Mouse (Mus musculus) testis, adult 2 months (tissue): ENCODE results near the gene Arpc1b. TPM values are rescaled to one million over a fixed set of nuclear protein-coding genes. Genes with fewer than 3 reads are reported as not detected.

Experiments
- H3K27ac ChIP-seq: fragments of 200-500 bp; 2 replicates; pipeline ENCODE4 v1.5.1; 2012; ENCODE audit warnings: low read depth, low read length; ENCODE audit not compliant: control insufficient read depth, insufficient read depth
- H3K27me3 ChIP-seq: fragments of 200-500 bp; 2 replicates; pipeline ENCODE4 v1.6.1; 2012; ENCODE audit warnings: mild to moderate bottlenecking, low read length, moderate library complexity; ENCODE audit not compliant: control insufficient read depth, insufficient read depth
- H3K36me3 ChIP-seq: fragments of 200-500 bp; 2 replicates; pipeline ENCODE4 v1.6.1; 2012; ENCODE audit warnings: mild to moderate bottlenecking, low read length; ENCODE audit not compliant: control insufficient read depth, insufficient read depth
- H3K4me1 ChIP-seq: fragments of 200-500 bp; 2 replicates; pipeline ENCODE4 v1.6.1; 2012; ENCODE audit warnings: low read length; ENCODE audit not compliant: control insufficient read depth, insufficient read depth
- H3K4me3 ChIP-seq: fragments of 200-500 bp; 2 replicates; pipeline ENCODE4 v1.5.1; 2012; ENCODE audit warnings: low read depth, mild to moderate bottlenecking, low read length, moderate library complexity, mixed read lengths; ENCODE audit not compliant: control insufficient read depth
- CTCF ChIP-seq: fragments of 200-500 bp; IDR thresholded peaks from 2 replicates; pipeline ENCODE4 v1.5.1; 2012; ENCODE audit warnings: low read depth, mild to moderate bottlenecking, inconsistent platforms, low read length, moderate library complexity; ENCODE audit not compliant: control insufficient read depth, insufficient read depth, insufficient replicate concordance
- POLR2A ChIP-seq: fragments of 200-500 bp; IDR thresholded peaks from 2 replicates; pipeline ENCODE4 v1.6.1; 2012; ENCODE audit warnings: low read depth, mild to moderate bottlenecking, inconsistent platforms, low read length, moderate library complexity; ENCODE audit not compliant: control insufficient read depth
- polyA plus RNA-seq: library from polyadenylated mRNA; depleted of rRNA; stranded (reverse); fragments of >200 nt; gene quantifications from 2 replicates; pipeline ENCODE4 v1.2.3, GENCODE M21; 2012; rRNA removed

Gene Arpc1b
- polyA plus RNA-seq, 1 experiment = 71.7 TPM

DNA sequence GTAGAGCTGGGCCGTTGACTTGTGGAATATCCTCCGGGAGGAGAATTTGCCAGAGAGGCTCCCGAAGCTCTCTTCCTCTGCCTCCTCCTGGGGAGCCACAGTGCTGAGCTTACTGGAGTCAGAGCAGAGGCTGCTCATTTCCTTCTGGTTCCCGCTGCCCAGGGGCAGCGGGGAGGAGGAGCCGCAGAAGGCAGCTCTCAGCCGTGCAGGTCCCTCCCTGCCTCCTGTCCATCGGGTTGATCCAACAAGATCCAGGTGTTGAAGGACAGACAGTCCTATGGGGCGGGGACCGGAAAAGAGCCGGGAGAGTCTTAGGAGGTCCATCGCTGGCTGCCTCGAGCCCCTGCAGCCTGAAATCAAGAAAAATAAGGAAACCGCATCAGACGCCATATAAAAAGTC lies 51.2 kb downstream of the Arpc1b start:
- Histone ChIP-seq H3K27me3 (no peaks in the 10 kb centered on the region), H3K27ac (no peak overlapping the region), H3K4me3 (no peak overlapping the region), H3K4me1 (peaks cover 14% of the 10 kb centered on the region), H3K36me3 (peaks cover 2% of the 10 kb centered on the region)
- no peak for TF ChIP-seq POLR2A
- TF ChIP-seq CTCF = no peak

DNA sequence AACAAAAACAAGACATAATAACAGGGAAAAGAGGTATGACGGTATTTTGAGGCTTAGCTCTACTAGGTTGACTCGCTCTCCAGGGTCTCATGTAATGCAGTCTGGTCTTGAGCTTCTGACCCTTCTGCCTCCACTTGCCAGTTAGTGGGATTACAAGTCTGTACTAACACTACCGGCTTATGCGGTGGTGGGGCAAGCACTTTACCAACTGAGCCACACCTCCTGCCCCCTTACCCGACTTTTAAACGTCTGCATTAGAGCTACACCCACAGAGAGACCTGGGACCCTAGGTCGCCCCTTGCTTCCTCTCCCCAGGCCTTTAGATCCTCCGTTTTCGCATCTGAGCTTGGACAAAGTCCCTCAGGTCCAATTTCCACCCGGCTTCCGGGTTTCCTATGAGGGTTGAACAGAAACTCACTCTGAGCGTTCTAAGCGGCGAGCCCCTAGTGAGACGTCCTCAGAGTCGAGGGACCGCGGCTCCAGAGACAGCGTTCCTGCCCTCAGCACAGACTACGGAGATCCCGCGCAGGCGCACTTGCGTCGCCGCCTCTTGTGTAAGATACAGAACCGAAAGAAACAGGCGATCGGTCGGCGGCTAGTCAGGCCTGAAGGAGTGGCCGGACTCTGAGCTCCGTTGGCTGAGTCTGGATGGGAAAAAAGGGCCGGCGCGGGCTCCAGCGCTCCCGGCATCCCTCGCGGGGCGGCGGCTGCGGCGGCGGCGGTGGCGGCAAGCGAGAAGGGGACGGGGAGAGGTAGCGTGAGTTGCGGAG lies 52.7 kb downstream of the Arpc1b start, which contains the start of the genes Ptcd1 and Cpsf4:
Gene Ptcd1 (minus strand): TSS at position 573 of the 770 bp plus-strand sequence.
Gene Cpsf4 (plus strand): TSS at position 678 of the 770 bp plus-strand sequence.
- peak within 1 kb of the TSS; percentile 90 for H3K27ac ChIP-seq
- peaks cover 14% of the 10 kb centered on the region for H3K4me1 ChIP-seq
- peak within 1 kb of the TSS; percentile 98 for H3K4me3 ChIP-seq
- TF ChIP-seq POLR2A = peak; percentile 93
- TF ChIP-seq CTCF = no peak
- no peaks in the 10 kb centered on the region for H3K27me3 ChIP-seq
- peaks cover 1% of the 10 kb centered on the region; the same call in 1 of the 2 replicates for H3K36me3 ChIP-seq

DNA sequence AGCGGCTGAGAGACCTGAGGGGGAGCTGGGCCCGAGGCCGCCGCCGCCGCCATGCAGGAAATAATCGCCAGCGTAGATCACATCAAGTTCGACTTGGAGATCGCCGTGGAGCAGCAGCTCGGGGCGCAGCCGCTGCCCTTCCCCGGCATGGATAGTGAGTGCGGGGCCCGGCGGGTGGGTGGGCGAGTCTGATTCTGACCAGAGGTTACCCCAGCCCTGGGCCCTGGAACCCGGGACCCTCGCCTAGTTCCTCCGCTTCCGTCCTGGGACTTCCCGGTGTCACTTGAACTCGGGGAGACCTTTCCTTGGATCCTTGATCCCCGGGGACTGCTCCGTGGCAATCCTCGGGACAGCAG lies 53.3 kb downstream of the Arpc1b start:
- TF ChIP-seq CTCF (no peak), POLR2A (no peak)
- Histone ChIP-seq H3K27me3 (no peaks in the 10 kb centered on the region), H3K27ac (peak overlapping the region; percentile 89), H3K4me3 (peak overlapping the region; percentile 98), H3K36me3 (no peaks in the 10 kb centered on the region; the same call in 1 of the 2 replicates), H3K4me1 (peaks cover 14% of the 10 kb centered on the region)

DNA sequence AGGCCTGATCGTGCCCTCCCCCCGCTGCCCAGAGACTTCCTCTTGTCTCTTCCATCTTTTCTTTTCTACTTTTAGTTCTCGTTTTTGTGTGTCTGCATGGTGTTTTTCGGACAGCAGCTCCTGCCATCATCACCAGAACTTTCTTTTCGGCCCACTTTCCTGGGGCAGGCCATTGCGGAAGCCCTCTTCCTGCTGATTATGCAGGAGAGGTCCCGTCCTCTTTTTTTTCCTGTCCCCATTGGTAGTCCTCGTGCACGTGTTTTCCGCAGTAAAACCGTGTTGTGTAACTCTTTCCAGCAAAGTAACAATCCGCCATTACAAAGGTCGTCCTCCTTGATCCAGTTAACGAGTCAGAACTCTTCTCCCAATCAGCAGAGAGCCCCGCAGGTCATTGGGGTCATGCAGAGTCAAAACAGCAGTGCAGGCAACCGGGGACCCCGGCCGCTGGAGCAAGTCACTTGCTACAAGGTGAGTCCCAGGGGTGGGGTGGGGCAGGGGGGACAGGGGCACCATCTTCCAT lies 64.5 kb downstream of the Arpc1b start:
- Histone ChIP-seq H3K27me3 (no peaks in the 10 kb centered on the region), H3K4me1 (no peaks in the 10 kb centered on the region), H3K27ac (no peak overlapping the region), H3K4me3 (no peak overlapping the region), H3K36me3 (peaks cover 3% of the 10 kb centered on the region)
- TF ChIP-seq CTCF = no peak
- TF ChIP-seq POLR2A = no peak

Other genes starting within 250 kb of the Arpc1b start
- 30.4 and 33.8 TPM in 2 replicates for gene Smurf1, start 148.4 kb upstream of the Arpc1b start, polyA plus RNA-seq
- gene Gm4871, start 81.5 kb upstream of the Arpc1b start, polyA plus RNA-seq = 90.9 and 99.6 TPM in 2 replicates
- 130 and 143 TPM in 2 replicates for gene 1700018F24Rik, start 71.2 kb upstream of the Arpc1b start, polyA plus RNA-seq
- 147 and 153 TPM in 2 replicates for gene Arpc1a, start 30.4 kb upstream of the Arpc1b start, polyA plus RNA-seq
- gene Kpna7, start 30.2 kb upstream of the Arpc1b start, polyA plus RNA-seq = 4.0 and 4.4 TPM in 2 replicates
- 31.2 and 31.7 TPM in 2 replicates for gene Pdap1, start 26.0 kb downstream of the Arpc1b start, polyA plus RNA-seq
- gene Bud31, start 26.1 kb downstream of the Arpc1b start, polyA plus RNA-seq = 86.5 and 87.0 TPM in 2 replicates
- 19.5 and 22.2 TPM in 2 replicates for gene Ptcd1, start 52.9 kb downstream of the Arpc1b start, polyA plus RNA-seq
- gene Cpsf4, start 53.0 kb downstream of the Arpc1b start, polyA plus RNA-seq = 23.0 and 25.5 TPM in 2 replicates
- gene Atp5j2, start 77.8 kb downstream of the Arpc1b start, polyA plus RNA-seq = 98.4 and 101 TPM in 2 replicates
- gene Zkscan14, start 87.7 kb downstream of the Arpc1b start, polyA plus RNA-seq = 3.3 and 3.4 TPM in 2 replicates
- 8.2 and 9.4 TPM in 2 replicates for gene Zkscan5, start 90.3 kb downstream of the Arpc1b start, polyA plus RNA-seq
- 5.9 and 7.4 TPM in 2 replicates for gene Zfp655, start 117.5 kb downstream of the Arpc1b start, polyA plus RNA-seq
- 4.9 and 5.2 TPM in 2 replicates for gene Zscan25, start 166.3 kb downstream of the Arpc1b start, polyA plus RNA-seq
- 0.17 and 0.20 TPM in 2 replicates for gene Cyp3a57, start 231.1 kb downstream of the Arpc1b start, polyA plus RNA-seq